Mouse (Mus musculus): ENCODE results near the gene Surf1. TPM values are rescaled to one million over a fixed set of nuclear protein-coding genes. Genes with fewer than 3 reads are reported as not detected.

Surf1 gene
- 89.0 TPM for polyA plus RNA-seq (2017; shearing (Covaris generic))

GRCm38 (mm10) chr2:26915927-26916728, at the start of gene Surf1, which contains the start of gene Surf2:
Surf1 (minus strand) TSS chr2:26916530.
Surf2 (plus strand) TSS chr2:26916367.

GRCm38 (mm10) chr2:26963923-26964723, 47.8 kb upstream of the Surf1 start, which contains the start of gene Rexo4:
Rexo4 (minus strand) TSS chr2:26964386.

GRCm38 (mm10) chr2:26933304-26934055, 17.1 kb upstream of the Surf1 start, which contains the start of the genes Surf4 and Stkld1:
Surf4 (minus strand) TSS chr2:26933928.
Stkld1 (plus strand) TSS chr2:26934047.

GRCm38 (mm10) chr2:26910124-26910993, 6.0 kb downstream of the Surf1 start, which contains the start of the genes Med22 and Rpl7a:
Med22 (minus strand) TSS chr2:26910677.
Rpl7a (plus strand) TSS chr2:26910764.

GRCm38 (mm10) chr2:26902467-26903220, 13.7 kb downstream of the Surf1 start, which contains the start of gene Surf6:
Surf6 (minus strand) TSS chr2:26902879.

DNA sequence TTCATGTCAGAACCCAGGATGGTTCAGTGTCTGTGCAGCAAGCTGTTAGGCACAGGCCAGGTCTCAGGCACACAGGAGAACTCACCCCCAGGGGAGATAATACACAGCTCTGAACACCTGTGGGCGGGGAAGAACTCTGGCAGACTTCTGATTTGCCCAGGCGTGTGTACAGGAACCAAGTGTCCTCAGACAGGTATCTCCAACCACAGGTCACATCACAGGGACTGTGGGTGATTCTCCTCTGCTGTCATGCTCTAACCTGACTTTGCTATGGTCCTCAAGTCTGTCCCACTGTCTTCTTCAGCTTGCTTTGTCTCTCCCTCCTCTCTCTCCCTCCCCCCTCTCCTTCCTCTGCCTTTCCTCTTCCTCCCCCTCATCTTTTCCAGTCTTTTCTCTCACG, 51.5 kb downstream of the Surf1 start, which contains the start of gene Abo:
Gene Abo, minus strand, starts transcription at position 101 of the 400 bp plus-strand sequence.

Other genes starting within 250 kb of the Surf1 start
- 15.7 TPM for gene Lcn4, start 245.2 kb downstream of the Surf1 start, polyA plus RNA-seq (2017; shearing (Covaris generic))
- not detected for gene Abo, start 51.6 kb downstream of the Surf1 start, polyA plus RNA-seq (2017; shearing (Covaris generic))
- gene Surf6, start 13.7 kb downstream of the Surf1 start, polyA plus RNA-seq (2017; shearing (Covaris generic)): 29.1 TPM
- 22.3 TPM for gene Med22, start 5.9 kb downstream of the Surf1 start, polyA plus RNA-seq (2017; shearing (Covaris generic))
- gene Rpl7a, start 5.8 kb downstream of the Surf1 start, polyA plus RNA-seq (2017; shearing (Covaris generic)): 311 TPM
- gene Surf2, start 163 bp downstream of the Surf1 start, polyA plus RNA-seq (2017; shearing (Covaris generic)): 69.1 TPM
- 145 TPM for gene Surf4, start 17.4 kb upstream of the Surf1 start, polyA plus RNA-seq (2017; shearing (Covaris generic))
- not detected for gene Stkld1, start 17.5 kb upstream of the Surf1 start, polyA plus RNA-seq (2017; shearing (Covaris generic))
- gene Rexo4, start 47.9 kb upstream of the Surf1 start, polyA plus RNA-seq (2017; shearing (Covaris generic)): 42.0 TPM
- 0.29 TPM for gene Adamts13, start 56.9 kb upstream of the Surf1 start, polyA plus RNA-seq (2017; shearing (Covaris generic))
- 22.3 TPM for gene Cacfd1, start 93.4 kb upstream of the Surf1 start, polyA plus RNA-seq (2017; shearing (Covaris generic))
- 1.2 TPM for gene Slc2a6, start 111.5 kb upstream of the Surf1 start, polyA plus RNA-seq (2017; shearing (Covaris generic))
- gene Mymk, start 155.6 kb upstream of the Surf1 start, polyA plus RNA-seq (2017; shearing (Covaris generic)): not detected
- gene Adamtsl2, start 162.8 kb upstream of the Surf1 start, polyA plus RNA-seq (2017; shearing (Covaris generic)): not detected
- gene Fam163b, start 226.0 kb upstream of the Surf1 start, polyA plus RNA-seq (2017; shearing (Covaris generic)): not detected
- not detected for gene Dbh, start 248.7 kb upstream of the Surf1 start, polyA plus RNA-seq (2017; shearing (Covaris generic))

Data from effector memory CD4-positive, alpha-beta T cell, adult 7 months (primary cell).